Mouse (Mus musculus) layer of hippocampus, adult 2 months (tissue): ENCODE measurements around the gene Figla. TPM values are rescaled to one million over a fixed set of nuclear protein-coding genes. Genes with fewer than 3 reads are reported as not detected.
A peak's percentile ranks its signal among the peaks of the same experiment; 100 is the strongest.
"Not testable (repeated sequence)": the region's sequence is repeated elsewhere in the genome, so short reads cannot be mapped to it uniquely, and the experiment has no call there.

Experiments
- DNase-seq, 2 experiments: peaks; one replicate each; pipeline ENCODE4 v3.0.0; 2022; ENCODE audit warnings: low spot score in 2 of 2
- H3K27ac ChIP-seq: fragments of 200-600 bp; 2 replicates; pipeline ENCODE4 v1.8.1; 2022
- H3K4me3 ChIP-seq: fragments of 200-600 bp; 2 replicates; pipeline ENCODE4 v1.8.1; 2022; ENCODE audit warnings: mild to moderate bottlenecking
- CTCF ChIP-seq: fragments of 200-600 bp; conservative IDR thresholded peaks from 2 replicates; pipeline ENCODE4 v1.8.1; 2022; ENCODE audit warnings: antibody characterized with exemption, mild to moderate bottlenecking, moderate library complexity
- total RNA-seq, 2 experiments: library from RNA; stranded (reverse); gene quantifications; 2 replicates each; pipeline ENCODE4 v1.2.3; 2021

The Figla gene
- total RNA-seq, 2 experiments from 2014 or later: not detected

GRCm38 (mm10) chr6:86009980-86010379 is 6.0 kb upstream of the Figla start:
- Histone ChIP-seq H3K4me3 (no peak overlapping the region), H3K27ac (no peak overlapping the region)
- DNase-seq: peak; percentile 60 to 77
- peak; percentile 93 for TF ChIP-seq CTCF

GRCm38 (mm10) chr6:86014812-86015211 is 1.2 kb upstream of the Figla start:
- DNase-seq, H3K27ac ChIP-seq, H3K4me3 ChIP-seq: not testable (repeated sequence)

GRCm38 (mm10) chr6:86016793-86017350 is 901 bp downstream of the Figla start:
- DNase-seq: no peak
- TF ChIP-seq CTCF: no peak
- Histone ChIP-seq H3K4me3 (no peak overlapping the region), H3K27ac (no peak overlapping the region)

- Histone ChIP-seq H3K27ac (no peak overlapping the region), H3K4me3 (no peak overlapping the region)
- TF ChIP-seq CTCF: no peak
Observed at GRCm38 (mm10) chr6:86019415-86020237, 3.7 kb downstream of the Figla start.

GRCm38 (mm10) chr6:86020948-86021347 is 5.0 kb downstream of the Figla start:
- DNase-seq: no peak
- peak; percentile 81 for TF ChIP-seq CTCF
- Histone ChIP-seq H3K27ac (no peak overlapping the region), H3K4me3 (no peak overlapping the region)

More at GRCm38 (mm10) chr6:86019415-86020237, 3.7 kb downstream of the Figla start:
- DNase-seq: no peak

- Histone ChIP-seq H3K27ac (peak overlapping the region; percentile 97), H3K4me3 (no peak overlapping the region)
- TF ChIP-seq CTCF: no peak
- no peak for DNase-seq
Observed at GRCm38 (mm10) chr6:86026632-86027292, 10.8 kb downstream of the Figla start.

GRCm38 (mm10) chr6:86028150-86028549 is 12.2 kb downstream of the Figla start:
- TF ChIP-seq CTCF: no peak
- no peak for DNase-seq
- H3K27ac ChIP-seq: peak overlapping the region; percentile 97
- H3K4me3 ChIP-seq: peak overlapping the region; percentile 82

GRCm38 (mm10) chr6:86028601-86029322 is 12.8 kb downstream of the Figla start, which contains the start of gene Add2:
TSS of gene Add2 (plus strand) at chr6:86028681.
- peak within 1 kb of the TSS; percentile 82 for H3K4me3 ChIP-seq
- peak within 1 kb of the TSS; percentile 97 for H3K27ac ChIP-seq
- DNase-seq: peak; percentile 54 to 70
- peak; percentile 72 for TF ChIP-seq CTCF

- DNase-seq: no peak
- peak overlapping the region; percentile 82 for H3K4me3 ChIP-seq
- TF ChIP-seq CTCF: no peak
- peak overlapping the region; percentile 97 for H3K27ac ChIP-seq
Observed at GRCm38 (mm10) chr6:86029323-86029713, 13.3 kb downstream of the Figla start.

GRCm38 (mm10) chr6:86031527-86031926 is 15.6 kb downstream of the Figla start:
- H3K27ac ChIP-seq: peak overlapping the region; percentile 97
- TF ChIP-seq CTCF: no peak
- peak overlapping the region; percentile 82 for H3K4me3 ChIP-seq
- DNase-seq: no peak

- peak overlapping the region; percentile 97; the same call in 1 of the 2 replicates for H3K27ac ChIP-seq
- TF ChIP-seq CTCF: no peak
- H3K4me3 ChIP-seq: no peak overlapping the region; the same call in 1 of the 2 replicates
- no peak for DNase-seq
Observed at GRCm38 (mm10) chr6:86033635-86034034, 17.7 kb downstream of the Figla start.

- TF ChIP-seq CTCF: no peak
- Histone ChIP-seq H3K27ac (peak overlapping the region; percentile 94), H3K4me3 (peak overlapping the region; percentile 3; the same call in 1 of the 2 replicates)
- peak in 1 of 2 experiments; percentile 52 for DNase-seq
Observed at GRCm38 (mm10) chr6:86038901-86039300, 22.9 kb downstream of the Figla start.
